Mouse (Mus musculus): ENCODE data around the gene Cyp2b10. TPM values are rescaled to one million over a fixed set of nuclear protein-coding genes. Genes with fewer than 3 reads are reported as not detected.

The Cyp2b10 gene
- total and polyA plus RNA-seq, 3 experiments: not detected

DNA sequence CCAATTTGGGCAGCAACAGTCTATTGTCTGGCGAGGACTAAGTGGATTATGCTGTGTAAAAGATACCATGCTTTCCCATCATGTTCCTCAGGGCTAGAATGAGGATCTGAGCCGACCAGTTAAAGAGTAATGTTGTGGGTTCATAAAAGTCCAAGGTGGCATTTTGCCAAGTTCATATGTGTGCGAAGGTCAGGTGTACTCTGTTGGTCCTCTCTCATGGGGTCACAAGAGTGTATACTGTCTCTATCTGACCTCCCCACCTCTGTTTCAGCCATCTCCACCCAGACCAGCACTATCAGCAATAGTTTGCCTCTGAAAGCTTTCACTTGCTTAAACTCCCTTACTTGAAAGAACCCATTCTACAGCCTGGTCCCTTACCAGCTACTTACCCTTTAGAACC is 9.7 kb upstream of the Cyp2b10 start:
- no peak overlapping the region for H3K4me3 ChIP-seq (ENCODE audit: low read depth, low read length)
- DNase-seq (ENCODE audit: low spot score): no peak
- no peak for TF ChIP-seq POLR2AphosphoS5 (IDR thresholded peaks at IDR 0.05; ENCODE audit: insufficient replicate concordance, low read depth, low read length)
- TF ChIP-seq TAL1 (conservative IDR thresholded peaks at IDR 0.05; ENCODE audit: low read depth, low read length): no peak
- TF ChIP-seq CTCF (IDR thresholded peaks at IDR 0.05; ENCODE audit: low read depth, low read length): no peak
- no peak for TF ChIP-seq GATA1 (IDR thresholded peaks at IDR 0.05; ENCODE audit: borderline replicate concordance, low read length)
- H3K36me3 ChIP-seq (replicated peaks): no peaks in the 10 kb centered on the region
- no peak for ATAC-seq (ENCODE audit: extremely low read depth, insufficient number of reproducible peaks, low FRiP score, poor library complexity, severe bottlenecking)
- no peaks in the 10 kb centered on the region for H3K4me1 ChIP-seq (ENCODE audit: insufficient read depth, low read depth, low read length)
- no peaks in the 10 kb centered on the region; the same call in 1 of the 2 replicates for H3K27me3 ChIP-seq (ENCODE audit: insufficient read depth, low read length)
- H3K9me3 ChIP-seq (replicated peaks): no peaks in the 10 kb centered on the region

DNA sequence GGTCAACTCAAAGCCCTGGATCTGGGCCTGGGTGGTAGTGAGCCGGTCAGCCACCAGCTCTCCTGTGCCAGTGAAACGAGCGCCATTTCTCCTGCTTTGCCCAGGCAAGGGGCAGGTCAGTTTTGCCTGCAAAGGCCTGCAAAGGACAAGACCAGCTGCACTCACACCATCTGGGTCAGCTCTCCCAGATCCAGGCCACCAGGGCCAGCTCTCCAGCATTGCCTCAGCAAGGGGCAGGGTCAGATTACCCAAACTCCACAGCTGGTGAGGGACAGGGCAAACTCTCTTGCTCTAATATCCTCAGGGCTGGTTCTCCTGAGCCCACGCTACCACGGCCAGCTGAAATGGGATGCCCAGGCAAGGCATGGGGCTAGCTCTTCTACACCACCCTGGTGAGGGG is 4.3 kb upstream of the Cyp2b10 start:
- ATAC-seq (ENCODE audit: extremely low read depth, insufficient number of reproducible peaks, low FRiP score, poor library complexity, severe bottlenecking) (no peak), DNase-seq (ENCODE audit: low spot score) (no peak)
- TF ChIP-seq GATA2 (IDR thresholded peaks at IDR 0.05; ENCODE audit: borderline replicate concordance, low read depth, low read length) (no peak), GATA1 (IDR thresholded peaks at IDR 0.05; ENCODE audit: borderline replicate concordance, low read length) (no peak), CTCF (IDR thresholded peaks at IDR 0.05; ENCODE audit: low read depth, low read length) (no peak), TAL1 (conservative IDR thresholded peaks at IDR 0.05; ENCODE audit: low read depth, low read length) (no peak), POLR2AphosphoS5 (IDR thresholded peaks at IDR 0.05; ENCODE audit: insufficient replicate concordance, low read depth, low read length) (no peak)
- Histone ChIP-seq H3K4me3 (ENCODE audit: low read depth, low read length) (no peak overlapping the region), H3K4me1 (ENCODE audit: insufficient read depth, low read depth, low read length) (no peaks in the 10 kb centered on the region), H3K9me3 (replicated peaks) (no peaks in the 10 kb centered on the region), H3K36me3 (replicated peaks) (no peaks in the 10 kb centered on the region), H3K27me3 (ENCODE audit: insufficient read depth, low read length) (peaks cover 3% of the 10 kb centered on the region; the same call in 1 of the 2 replicates)

DNA sequence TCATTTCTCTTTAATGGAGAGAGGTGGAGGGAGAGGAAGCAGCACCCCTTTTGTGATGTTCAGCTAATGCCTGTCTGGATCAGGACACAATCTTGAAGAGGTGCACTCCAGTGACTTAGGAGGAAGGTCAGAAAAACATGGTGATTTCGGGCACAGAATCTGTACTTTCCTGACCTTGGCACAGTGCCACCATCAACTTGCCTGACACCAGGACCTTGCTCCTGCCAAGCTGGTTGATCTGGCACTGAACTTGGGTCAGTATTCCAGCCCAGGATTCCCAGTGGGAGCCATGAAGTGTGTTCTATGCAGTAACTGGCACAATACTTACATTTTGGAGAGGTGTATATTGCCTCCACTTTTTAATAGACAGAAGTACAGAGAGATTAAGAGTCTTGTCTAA is 2.3 kb upstream of the Cyp2b10 start:
- Histone ChIP-seq H3K27me3 (ENCODE audit: insufficient read depth, low read length) (peaks cover 3% of the 10 kb centered on the region; the same call in 1 of the 2 replicates), H3K4me3 (ENCODE audit: low read depth, low read length) (no peak overlapping the region), H3K36me3 (replicated peaks) (no peaks in the 10 kb centered on the region), H3K4me1 (ENCODE audit: insufficient read depth, low read depth, low read length) (no peaks in the 10 kb centered on the region), H3K9me3 (replicated peaks) (no peaks in the 10 kb centered on the region)
- TF ChIP-seq GATA2 (IDR thresholded peaks at IDR 0.05; ENCODE audit: borderline replicate concordance, low read depth, low read length): no peak
- TF ChIP-seq TAL1 (conservative IDR thresholded peaks at IDR 0.05; ENCODE audit: low read depth, low read length): no peak
- no peak for TF ChIP-seq CTCF (IDR thresholded peaks at IDR 0.05; ENCODE audit: low read depth, low read length)
- no peak for TF ChIP-seq GATA1 (IDR thresholded peaks at IDR 0.05; ENCODE audit: borderline replicate concordance, low read length)
- TF ChIP-seq POLR2AphosphoS5 (IDR thresholded peaks at IDR 0.05; ENCODE audit: insufficient replicate concordance, low read depth, low read length): no peak
- no peak for ATAC-seq (ENCODE audit: extremely low read depth, insufficient number of reproducible peaks, low FRiP score, poor library complexity, severe bottlenecking)
- no peak for DNase-seq (ENCODE audit: low spot score)

DNA sequence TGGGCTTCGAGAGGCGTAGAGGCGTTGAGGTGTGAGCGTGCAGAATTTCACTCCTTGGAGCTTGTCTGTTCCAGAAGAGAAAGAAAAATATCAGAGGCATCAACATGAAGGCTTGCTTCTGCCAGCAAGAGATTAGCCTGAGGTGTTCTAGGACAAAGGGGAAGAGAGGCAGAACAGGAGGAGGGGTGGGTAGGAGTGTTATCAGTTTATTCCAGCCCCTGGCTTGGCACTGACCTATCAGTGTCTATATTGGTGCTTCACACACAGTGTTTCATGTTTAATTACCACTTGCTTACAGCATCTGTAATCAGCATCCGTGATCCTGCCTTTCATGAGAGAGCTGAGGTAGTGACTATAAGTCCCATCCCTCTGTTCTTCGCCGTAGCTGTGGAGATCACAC is 644 bp downstream of the Cyp2b10 start:
- Histone ChIP-seq H3K4me3 (ENCODE audit: low read depth, low read length) (no peak overlapping the region), H3K4me1 (ENCODE audit: insufficient read depth, low read depth, low read length) (no peaks in the 10 kb centered on the region)
- no peak for DNase-seq (ENCODE audit: low spot score)

DNA sequence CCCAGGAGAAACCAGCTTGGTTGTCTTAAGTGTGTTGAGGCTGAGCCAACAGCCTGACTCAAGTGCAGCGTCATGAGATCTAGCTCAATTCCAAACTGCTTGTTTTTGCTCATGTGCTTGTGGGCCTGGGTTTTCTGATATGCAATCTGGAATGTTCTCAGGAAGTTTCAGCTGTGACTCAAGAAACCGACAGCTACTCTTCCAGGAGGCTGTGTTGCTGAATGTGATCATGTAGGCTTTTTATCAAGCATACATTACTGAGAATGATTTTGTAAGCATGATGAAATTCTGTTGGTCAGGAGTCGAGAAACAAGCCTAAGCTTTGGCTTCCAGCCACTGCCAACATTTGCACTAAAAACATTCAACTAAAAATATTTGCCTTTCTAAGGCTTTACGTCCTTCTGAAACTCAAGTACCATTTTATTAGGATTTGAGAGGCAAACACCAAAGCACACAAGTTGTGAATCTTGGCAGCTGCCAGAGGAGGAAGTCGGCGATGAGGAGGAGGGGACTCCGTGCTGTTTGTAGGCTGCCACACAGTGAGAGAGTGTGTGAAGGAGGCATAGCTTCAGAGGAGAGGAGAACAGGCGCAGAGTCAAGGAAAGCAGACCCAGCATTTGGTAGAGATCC is 4.8 kb downstream of the Cyp2b10 start:
- H3K4me1 ChIP-seq (ENCODE audit: insufficient read depth, low read depth, low read length): no peaks in the 10 kb centered on the region
- H3K9me3 ChIP-seq (replicated peaks): no peaks in the 10 kb centered on the region
- no peak overlapping the region for H3K4me3 ChIP-seq (ENCODE audit: low read depth, low read length)
- no peak for TF ChIP-seq CTCF (IDR thresholded peaks at IDR 0.05; ENCODE audit: low read depth, low read length)
- no peak for TF ChIP-seq POLR2AphosphoS5 (IDR thresholded peaks at IDR 0.05; ENCODE audit: insufficient replicate concordance, low read depth, low read length)
- no peak for TF ChIP-seq GATA1 (IDR thresholded peaks at IDR 0.05; ENCODE audit: borderline replicate concordance, low read length)
- TF ChIP-seq GATA2 (IDR thresholded peaks at IDR 0.05; ENCODE audit: borderline replicate concordance, low read depth, low read length): no peak
- no peak for TF ChIP-seq TAL1 (conservative IDR thresholded peaks at IDR 0.05; ENCODE audit: low read depth, low read length)
- no peak for DNase-seq (ENCODE audit: low spot score)
- ATAC-seq (ENCODE audit: extremely low read depth, insufficient number of reproducible peaks, low FRiP score, poor library complexity, severe bottlenecking): no peak
- H3K27me3 ChIP-seq (ENCODE audit: insufficient read depth, low read length): no peaks in the 10 kb centered on the region
- no peaks in the 10 kb centered on the region for H3K36me3 ChIP-seq (replicated peaks)

More for the DNA sequence above, 644 bp downstream of the Cyp2b10 start:
- Histone ChIP-seq H3K27me3 (ENCODE audit: insufficient read depth, low read length) (peaks cover 2% of the 10 kb centered on the region; the same call in 1 of the 2 replicates), H3K36me3 (replicated peaks) (no peaks in the 10 kb centered on the region), H3K9me3 (replicated peaks) (no peaks in the 10 kb centered on the region)
- no peak for ATAC-seq (ENCODE audit: extremely low read depth, insufficient number of reproducible peaks, low FRiP score, poor library complexity, severe bottlenecking)
- no peak for TF ChIP-seq GATA2 (IDR thresholded peaks at IDR 0.05; ENCODE audit: borderline replicate concordance, low read depth, low read length)
- TF ChIP-seq POLR2AphosphoS5 (IDR thresholded peaks at IDR 0.05; ENCODE audit: insufficient replicate concordance, low read depth, low read length): no peak
- no peak for TF ChIP-seq GATA1 (IDR thresholded peaks at IDR 0.05; ENCODE audit: borderline replicate concordance, low read length)
- TF ChIP-seq CTCF (IDR thresholded peaks at IDR 0.05; ENCODE audit: low read depth, low read length): no peak

DNA sequence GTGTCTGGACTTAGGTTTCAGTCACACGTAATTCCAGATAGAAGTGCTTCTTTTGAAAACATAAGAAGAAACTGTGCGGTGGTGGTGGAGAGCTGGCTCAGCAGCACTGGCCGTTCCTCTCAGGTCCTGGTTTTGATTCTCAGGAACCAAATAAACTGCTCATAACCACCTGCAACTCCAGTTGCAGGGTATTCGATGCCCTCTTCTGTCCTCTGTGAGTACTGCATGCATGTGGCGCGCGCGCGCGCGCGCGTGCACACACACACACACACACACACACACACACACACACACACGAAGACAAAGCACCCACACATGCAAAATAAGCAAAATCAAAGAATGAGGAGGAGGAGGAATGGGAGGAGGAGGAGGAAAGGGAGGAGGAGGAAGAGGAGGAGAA is 5.7 kb downstream of the Cyp2b10 start:
- ATAC-seq (ENCODE audit: extremely low read depth, insufficient number of reproducible peaks, low FRiP score, poor library complexity, severe bottlenecking): no peak

More for the DNA sequence above, 5.7 kb downstream of the Cyp2b10 start:
- H3K4me3 ChIP-seq (ENCODE audit: low read depth, low read length): no peak overlapping the region
- H3K9me3 ChIP-seq (replicated peaks): no peaks in the 10 kb centered on the region
- H3K36me3 ChIP-seq (replicated peaks): no peaks in the 10 kb centered on the region
- no peak for DNase-seq (ENCODE audit: low spot score)
- no peaks in the 10 kb centered on the region for H3K4me1 ChIP-seq (ENCODE audit: insufficient read depth, low read depth, low read length)
- H3K27me3 ChIP-seq (ENCODE audit: insufficient read depth, low read length): no peaks in the 10 kb centered on the region
- TF ChIP-seq GATA1 (IDR thresholded peaks at IDR 0.05; ENCODE audit: borderline replicate concordance, low read length) (no peak), TAL1 (conservative IDR thresholded peaks at IDR 0.05; ENCODE audit: low read depth, low read length) (no peak), CTCF (IDR thresholded peaks at IDR 0.05; ENCODE audit: low read depth, low read length) (no peak), POLR2AphosphoS5 (IDR thresholded peaks at IDR 0.05; ENCODE audit: insufficient replicate concordance, low read depth, low read length) (no peak), GATA2 (IDR thresholded peaks at IDR 0.05; ENCODE audit: borderline replicate concordance, low read depth, low read length) (no peak)
